19 mouse cellular contexts compared by ENCODE assay signal in the genomic region with DNA sequence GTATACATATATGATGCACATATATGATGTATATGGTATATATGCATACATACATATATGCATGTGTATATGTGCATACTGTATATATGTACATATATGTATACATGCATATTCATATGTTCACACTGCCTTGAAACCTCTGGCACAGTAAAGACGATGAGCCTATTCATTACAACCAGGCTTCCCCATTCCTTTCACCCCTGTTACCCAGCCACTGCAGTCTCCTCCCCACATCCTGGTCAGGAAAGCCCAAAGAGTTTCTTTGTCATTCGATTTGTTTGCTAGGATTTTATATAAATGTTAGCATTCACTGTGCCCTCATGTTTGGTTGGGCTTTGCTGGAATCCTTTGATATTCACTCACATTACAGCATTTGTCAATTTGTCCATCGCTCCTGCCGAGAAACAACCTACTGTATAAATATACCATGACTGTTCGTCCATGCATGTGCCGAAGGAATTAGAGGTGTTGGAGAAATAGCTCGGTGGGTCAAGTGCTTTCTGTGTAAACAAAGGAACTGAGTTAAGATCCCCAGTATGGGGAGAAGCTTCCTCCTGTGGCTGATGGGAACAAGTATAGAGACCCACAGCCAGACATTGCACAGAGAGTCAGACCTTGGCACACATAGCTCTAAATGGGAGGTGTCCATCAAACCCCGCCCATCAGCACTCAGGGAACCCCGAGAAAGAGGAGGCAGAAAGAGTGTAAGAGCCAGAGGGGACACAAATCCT.
DNase-seq lines count a peak whose midpoint lies in the region; ATAC-seq and TF ChIP-seq lines count a peak whose summit lies in the region.
"Had no signal": no experiment of that assay in that cellular context is flagged by ENCODE, and none has a peak within 500 bp of the region (broad histone marks: within the 10 kb centered on the region; RNA-seq: fewer than 3 reads in every experiment).

No protein-coding gene starts in this region.

- no peak overlapping the region for H3K4me2 ChIP-seq in lung, embryonic 15.5 days
- H3K4me2 ChIP-seq: forebrain, embryonic 13.5 days; heart, embryonic 11.5 days; hindbrain, embryonic 14.5 days had no signal

- no peak overlapping the region for H3K9ac ChIP-seq in lung, embryonic 15.5 days
- H3K9ac ChIP-seq: forebrain, embryonic 13.5 days; hindbrain, embryonic 14.5 days had no signal

- TF ChIP-seq CTCF in lung, adult 2 months (IDR thresholded peaks at IDR 0.05; ENCODE audit: insufficient read depth, low read length) = no peak

- no peaks in the 10 kb centered on the region for H3K27me3 ChIP-seq in lung, embryonic 15.5 days
- H3K27me3 ChIP-seq: forebrain, embryonic 13.5 days had no signal

- peak; percentile 53 for DNase-seq in heart, adult 11 months
- DNase-seq in heart, postnatal 36 days = no peak
- DNase-seq in lung, postnatal 36 days = no peak
- peak; percentile 12 for DNase-seq in lung, postnatal 10 days
- DNase-seq in lung, adult 2 months = no peak
- DNase-seq: adrenal gland, adult 8-10 months; adrenal gland, postnatal 25 days; cerebellum, adult 11-12 months; cerebellum, adult 8-10 months; cerebellum, postnatal 14 days; gastrocnemius, postnatal 10 days; gastrocnemius, postnatal 36 days had no signal

- H3K27ac ChIP-seq in lung, embryonic 15.5 days = peak overlapping the region; percentile 39; the same call in 1 of the 2 replicates
- H3K27ac ChIP-seq: forebrain, embryonic 10.5 days; forebrain, embryonic 13.5 days; hindbrain, embryonic 14.5 days had no signal

- no peaks in the 10 kb centered on the region for H3K9me3 ChIP-seq in lung, embryonic 15.5 days
- H3K9me3 ChIP-seq: forebrain, embryonic 10.5 days; forebrain, embryonic 13.5 days had no signal

- no peak for TF ChIP-seq POLR2A in lung, adult 2 months (IDR thresholded peaks at IDR 0.05; ENCODE audit: borderline replicate concordance, extremely low read depth, low read depth, low read length)

- ATAC-seq in lung, embryonic 15.5 days (ENCODE audit: borderline replicate concordance, extremely low read depth, low FRiP score, low TSS enrichment) = peak; percentile 75; the same call in 1 of the 2 replicates
- ATAC-seq: activated CD4-positive, CD25-positive, alpha-beta regulatory T cell, adult 4 months; forebrain, embryonic 13.5 days; forebrain, embryonic 16.5 days had no signal

- H3K36me3 ChIP-seq in lung, embryonic 15.5 days = no peaks in the 10 kb centered on the region
- H3K36me3 ChIP-seq: forebrain, embryonic 10.5 days had no signal

- 0 out of 2 replicates have a peak, but pooled peaks cover 4% of the 10 kb centered on the region for H3K4me1 ChIP-seq in lung, embryonic 15.5 days
- no peaks in the 10 kb centered on the region for H3K4me1 ChIP-seq in lung, adult 2 months (ENCODE audit: control insufficient read depth, insufficient read depth, low read length)
- H3K4me1 ChIP-seq: forebrain, embryonic 10.5 days; forebrain, embryonic 13.5 days had no signal

- intact Hi-C loops in heart, postnatal 36 days (cut with DNase I) = no loop called here

- 13% methylated on average over 9 of the region's 9 CpGs for WGBS in lung, embryonic 15.5 days
- WGBS in lung, adult 2 months = 32% methylated on average over 9 of the region's 9 CpGs

- H3K4me3 ChIP-seq in lung, embryonic 15.5 days = no peak overlapping the region
- no peak overlapping the region for H3K4me3 ChIP-seq in lung, adult 2 months (replicated peaks; ENCODE audit: extremely low read depth, low read depth, low read length)
- H3K4me3 ChIP-seq: forebrain, embryonic 10.5 days; forebrain, embryonic 13.5 days had no signal

Comparison
In these comparisons a context has a peak if more than half of its experiments do, and no peak if none do; other contexts are left out.
1. DNase-seq: peak in heart, adult 11 months (single experiment) and lung, postnatal 10 days (single experiment); none in heart, postnatal 36 days (0 of 2), lung, postnatal 36 days (single experiment) and lung, adult 2 months (single experiment).